18 mouse cellular contexts compared by ENCODE assay signal in the genomic region with DNA sequence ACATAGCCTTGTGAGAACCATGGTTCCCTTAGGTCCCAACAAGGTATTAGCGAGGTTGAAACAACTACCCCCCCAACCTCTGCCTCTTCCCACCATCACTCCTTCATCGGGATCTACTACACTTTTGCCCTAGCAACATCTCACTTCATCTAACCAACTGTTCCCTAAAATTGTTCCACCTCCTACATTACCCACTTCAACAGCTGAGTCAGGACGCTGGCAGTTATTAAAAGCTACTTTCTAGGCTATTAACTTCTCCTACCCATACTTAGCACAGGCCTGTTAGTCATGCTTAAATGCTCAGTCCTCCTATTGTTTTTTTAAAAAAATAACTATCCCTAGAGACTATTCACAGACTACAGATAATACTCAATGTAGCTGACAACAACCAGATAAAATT.
DNase-seq lines count a peak whose midpoint lies in the region; ATAC-seq lines count a peak whose summit lies in the region.
"Had no signal": no experiment of that assay in that cellular context is flagged by ENCODE, and none has a peak within 500 bp of the region (broad histone marks: within the 10 kb centered on the region; RNA-seq: fewer than 3 reads in every experiment).

No protein-coding gene starts in this region.

- peak; percentile 70 for ATAC-seq in frontal cortex, adult (ENCODE audit: low TSS enrichment)
- ATAC-seq: activated CD4-positive, CD25-positive, alpha-beta regulatory T cell, adult 4 months; CD4-positive, CD25-positive, alpha-beta regulatory T cell, adult 4 months; Patski had no signal

- DNase-seq in frontal cortex, postnatal 25 days (ENCODE audit: low spot score in 2 of 2) = no peak
- peak; percentile 56 for DNase-seq in brain, adult 2 months (ENCODE audit: low read depth, low spot score)
- DNase-seq in urinary bladder, postnatal 25 days (ENCODE audit: low spot score) = no peak
- DNase-seq: adrenal gland, adult 2 months; adrenal gland, adult 8-10 months; adrenal gland, postnatal 10 days; adrenal gland, postnatal 14 days; adrenal gland, postnatal 25 days; adrenal gland, postnatal 36 days; B cell, adult 2 months; cerebellum, adult 11 months; cerebellum, adult 11-12 months; cerebellum, adult 18-20 months; cerebellum, adult 2 months had no signal
